Mouse (Mus musculus) stomach, embryonic 14.5 days (tissue): ENCODE data around the gene Mrpl34. TPM values are rescaled to one million over a fixed set of nuclear protein-coding genes. Genes with fewer than 3 reads are reported as not detected.
A peak's percentile ranks its signal among the peaks of the same experiment; 100 is the strongest.

Experiments
- ATAC-seq: fragments of 200-750 bp; cut with Nextera tagmentation; 2 replicates; pipeline ENCODE4 v1.8.0; 2017; ENCODE audit warnings: low read depth, moderate TSS enrichment; ENCODE audit not compliant: insufficient number of reproducible peaks, insufficient read depth, low FRiP score
- H3K27ac ChIP-seq: fragments of 300-500 bp; sonication (generic); 2 replicates; pipeline ENCODE4 v1.5.1; 2014; ENCODE audit warnings: mild to moderate bottlenecking, low read length, moderate library complexity, mixed read lengths
- H3K27me3 ChIP-seq: fragments of 300-500 bp; sonication (generic); 2 replicates; pipeline ENCODE4 v1.6.1; 2014; ENCODE audit warnings: low read length, control low read depth, mixed read lengths; ENCODE audit not compliant: control insufficient read depth, insufficient read depth
- H3K36me3 ChIP-seq: fragments of 300-500 bp; sonication (generic); 2 replicates; pipeline ENCODE4 v1.6.1; 2014; ENCODE audit warnings: mild to moderate bottlenecking, control low read depth, low read length, moderate library complexity, mixed read lengths; ENCODE audit not compliant: control insufficient read depth, insufficient read depth
- H3K4me1 ChIP-seq: fragments of 300-500 bp; sonication (generic); 2 replicates; pipeline ENCODE4 v1.6.1; 2014; ENCODE audit warnings: low read length, control low read depth, mixed read lengths; ENCODE audit not compliant: control insufficient read depth, insufficient read depth
- H3K4me2 ChIP-seq: fragments of 300-500 bp; sonication (generic); replicated peaks from 2 replicates; pipeline ENCODE4 v1.6.1; 2014; ENCODE audit warnings: low read depth, low read length, control low read depth
- H3K4me3 ChIP-seq: fragments of 300-500 bp; sonication (generic); 2 replicates; pipeline ENCODE4 v1.5.1; 2014; ENCODE audit warnings: low read depth, low read length, control low read depth
- H3K9ac ChIP-seq: fragments of 300-500 bp; sonication (generic); replicated peaks from 2 replicates; pipeline ENCODE4 v1.6.1; 2014; ENCODE audit warnings: low read depth, mild to moderate bottlenecking, control low read depth, low read length, moderate library complexity, mixed read lengths
- H3K9me3 ChIP-seq: fragments of 300-500 bp; sonication (generic); 2 replicates; pipeline ENCODE4 v1.6.1; 2016; ENCODE audit warnings: low read depth, low read length, control low read depth; ENCODE audit not compliant: control insufficient read depth
- WGBS: fragments of 180-500 bp; shearing (Covaris S2); extraction: QIAGEN DNeasy Blood & Tissue Kit; methylation state at CpG from one replicate; pipeline ENCODE4 v1.1.7; 2014; 5-methylcytosine and 5-hydroxymethylcytosine counted together
- polyA plus RNA-seq: library from polyadenylated mRNA; unstranded; fragments of >200 nt; fragmentation: Nextera tagmentation; extraction: Ambion mirVana; gene quantifications from 2 replicates; pipeline ENCODE4 v1.2.1, GENCODE M21; 2014

Gene Mrpl34
- polyA plus RNA-seq, 1 experiment from 2014 or later: 154 TPM

DNA sequence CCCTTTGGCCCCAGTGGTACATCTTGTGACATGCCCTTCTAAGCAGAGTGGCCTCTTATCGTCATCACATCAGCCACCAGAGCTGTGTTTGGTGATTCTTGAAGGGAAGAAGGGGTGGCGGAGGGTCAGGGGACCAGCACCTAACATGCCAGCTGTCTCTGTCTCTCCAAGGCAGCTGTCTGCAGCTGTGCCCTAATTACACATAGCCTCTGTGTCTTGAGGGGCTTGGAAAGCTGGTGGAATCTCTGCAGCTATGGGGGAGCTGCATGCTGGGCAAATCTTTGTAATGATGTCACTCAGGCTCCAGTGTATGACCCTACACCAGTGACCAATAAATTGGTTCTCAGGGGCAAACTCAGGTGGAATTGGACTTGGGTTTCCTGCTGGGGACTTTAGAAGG is 12.1 kb upstream of the Mrpl34 start:
- Histone ChIP-seq H3K36me3 (peaks cover under 1% of the 10 kb centered on the region; the same call in 1 of the 2 replicates), H3K4me2 (no peak overlapping the region), H3K9me3 (no peaks in the 10 kb centered on the region), H3K27me3 (no peaks in the 10 kb centered on the region), H3K4me3 (no peak overlapping the region), H3K27ac (no peak overlapping the region), H3K4me1 (no peaks in the 10 kb centered on the region), H3K9ac (no peak overlapping the region)
- ATAC-seq: no peak
- 63% methylated on average over 2 of the region's 2 CpGs for WGBS

DNA sequence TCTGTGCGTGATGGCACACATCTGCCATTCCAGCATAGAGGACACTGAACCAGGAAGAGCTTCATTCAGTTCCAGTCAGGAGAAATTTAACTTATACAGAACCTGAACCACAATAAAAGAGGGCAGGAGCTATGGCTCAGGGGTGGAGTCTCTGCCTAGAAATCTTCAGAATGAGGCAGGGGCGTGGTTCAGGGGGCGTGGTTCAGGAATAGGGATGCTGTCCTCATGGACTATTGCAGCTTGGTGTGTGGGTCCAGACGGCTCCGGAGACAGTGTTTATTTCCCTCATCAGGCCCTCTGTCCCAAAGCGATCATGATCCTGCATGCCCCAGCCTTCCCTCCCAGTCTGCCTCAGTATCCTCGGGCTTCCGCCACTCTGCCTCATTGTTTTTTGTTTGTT is 10.1 kb upstream of the Mrpl34 start:
- no peaks in the 10 kb centered on the region for H3K9me3 ChIP-seq
- H3K4me3 ChIP-seq: no peak overlapping the region
- no peak overlapping the region for H3K27ac ChIP-seq
- no peak overlapping the region for H3K9ac ChIP-seq
- no peak for ATAC-seq
- no peaks in the 10 kb centered on the region for H3K27me3 ChIP-seq
- no peak overlapping the region for H3K4me2 ChIP-seq
- no peaks in the 10 kb centered on the region for H3K4me1 ChIP-seq
- WGBS: 77% methylated on average over 8 of the region's 8 CpGs
- H3K36me3 ChIP-seq: peaks cover 14% of the 10 kb centered on the region; the same call in 1 of the 2 replicates

GRCm38 (mm10) chr8:71456906-71457305 is 7.9 kb upstream of the Mrpl34 start:
- Histone ChIP-seq H3K27ac (no peak overlapping the region), H3K4me1 (0 out of 2 replicates have a peak, but pooled peaks cover 3% of the 10 kb centered on the region), H3K36me3 (peaks cover 21% of the 10 kb centered on the region), H3K4me3 (no peak overlapping the region), H3K4me2 (no peak overlapping the region), H3K9me3 (no peaks in the 10 kb centered on the region), H3K27me3 (no peaks in the 10 kb centered on the region), H3K9ac (no peak overlapping the region)
- no peak for ATAC-seq
- 37% methylated on average over 19 of the region's 22 CpGs for WGBS

- Histone ChIP-seq H3K27ac (no peak overlapping the region), H3K27me3 (no peaks in the 10 kb centered on the region), H3K9me3 (no peaks in the 10 kb centered on the region), H3K4me2 (no peak overlapping the region), H3K4me1 (peaks cover 12% of the 10 kb centered on the region; the same call in 1 of the 2 replicates), H3K36me3 (peaks cover 21% of the 10 kb centered on the region), H3K4me3 (no peak overlapping the region), H3K9ac (no peak overlapping the region)
- 82% methylated on average over 20 of the region's 20 CpGs for WGBS
- no peak for ATAC-seq
These were observed 7.0 kb upstream of the Mrpl34 start for GRCm38 (mm10) chr8:71457659-71458270.

GRCm38 (mm10) chr8:71460716-71461115 is 4.0 kb upstream of the Mrpl34 start:
- H3K36me3 ChIP-seq: peaks cover 21% of the 10 kb centered on the region
- H3K27me3 ChIP-seq: no peaks in the 10 kb centered on the region
- H3K4me2 ChIP-seq: no peak overlapping the region
- H3K4me1 ChIP-seq: peaks cover 21% of the 10 kb centered on the region; the same call in 1 of the 2 replicates
- H3K9me3 ChIP-seq: no peaks in the 10 kb centered on the region
- 92% methylated on average over 6 of the region's 6 CpGs for WGBS
- no peak overlapping the region for H3K9ac ChIP-seq
- ATAC-seq: no peak
- no peak overlapping the region for H3K4me3 ChIP-seq
- H3K27ac ChIP-seq: no peak overlapping the region

DNA sequence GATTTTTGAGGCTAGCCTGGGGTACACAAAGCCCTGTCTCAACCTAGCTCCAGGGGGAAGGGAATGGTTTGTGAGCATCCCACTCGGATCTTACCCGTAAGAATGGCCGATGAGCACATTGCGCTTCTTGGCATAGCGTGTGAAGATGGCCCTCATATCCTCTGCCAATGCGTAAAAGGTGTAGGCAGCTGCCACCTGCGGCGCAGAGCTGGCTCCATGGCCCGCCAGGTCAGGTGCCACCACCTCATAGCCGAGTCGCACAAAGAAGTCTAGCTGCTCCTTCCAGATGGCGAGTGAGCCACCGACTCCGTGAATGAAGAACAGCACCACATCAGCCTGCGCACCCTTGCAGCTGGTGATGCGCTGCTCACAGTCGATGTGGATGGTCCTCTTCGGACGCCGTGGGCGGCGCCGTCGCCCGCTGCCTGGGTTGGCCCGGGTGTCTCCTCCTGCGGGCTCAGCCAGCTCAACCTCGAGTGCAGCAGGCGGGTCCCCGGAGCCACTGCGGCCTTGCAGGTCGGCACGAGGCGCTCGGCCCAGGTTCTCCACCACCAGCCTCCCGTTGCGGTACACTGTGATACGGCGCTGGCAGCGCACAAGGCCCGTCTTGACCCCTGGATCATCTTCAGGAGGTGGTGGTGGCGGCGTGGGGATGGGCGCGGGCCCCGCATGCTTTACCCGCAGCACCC is 3.5 kb upstream of the Mrpl34 start:
- H3K4me3 ChIP-seq: no peak overlapping the region
- no peaks in the 10 kb centered on the region for H3K9me3 ChIP-seq
- H3K9ac ChIP-seq: no peak overlapping the region
- no peak for ATAC-seq
- no peak overlapping the region for H3K4me2 ChIP-seq
- WGBS: 81% methylated on average over 47 of the region's 47 CpGs
- H3K27me3 ChIP-seq: no peaks in the 10 kb centered on the region
- peaks cover 22% of the 10 kb centered on the region; the same call in 1 of the 2 replicates for H3K4me1 ChIP-seq
- H3K27ac ChIP-seq: no peak overlapping the region
- peaks cover 21% of the 10 kb centered on the region for H3K36me3 ChIP-seq

- H3K36me3 ChIP-seq: peaks cover 21% of the 10 kb centered on the region
- no peaks in the 10 kb centered on the region for H3K27me3 ChIP-seq
- H3K4me2 ChIP-seq: peak overlapping the region; percentile 87
- ATAC-seq: no peak
- no peak overlapping the region for H3K9ac ChIP-seq
- peaks cover 22% of the 10 kb centered on the region; the same call in 1 of the 2 replicates for H3K4me1 ChIP-seq
- H3K9me3 ChIP-seq: no peaks in the 10 kb centered on the region
- no peak overlapping the region for H3K27ac ChIP-seq
- 62% methylated on average over 4 of the region's 4 CpGs for WGBS
- H3K4me3 ChIP-seq: peak overlapping the region; percentile 82; the same call in 1 of the 2 replicates
These were observed 2.6 kb upstream of the Mrpl34 start for GRCm38 (mm10) chr8:71462191-71462590.

GRCm38 (mm10) chr8:71462786-71463185 is 2.0 kb upstream of the Mrpl34 start:
- H3K36me3 ChIP-seq: peaks cover 19% of the 10 kb centered on the region
- H3K4me1 ChIP-seq: peaks cover 22% of the 10 kb centered on the region; the same call in 1 of the 2 replicates
- 3% methylated on average over 16 of the region's 16 CpGs for WGBS
- no peaks in the 10 kb centered on the region for H3K27me3 ChIP-seq
- H3K4me3 ChIP-seq: peak overlapping the region; percentile 82
- no peaks in the 10 kb centered on the region for H3K9me3 ChIP-seq
- ATAC-seq: no peak
- peak overlapping the region; percentile 87 for H3K4me2 ChIP-seq
- H3K27ac ChIP-seq: 0 out of 2 replicates have a peak overlapping the region, but pooled peaks have one; percentile 44
- peak overlapping the region; percentile 74 for H3K9ac ChIP-seq
